Mouse (Mus musculus) embryo, embryonic 10.5 days (tissue): ENCODE measurements around the gene Mxi1.

Source experiments
- DNase-seq: peaks from one replicate; pipeline ENCODE4 v3.0.0-alpha.2; 2015; ENCODE audit warnings: low spot score

The Mxi1 gene

DNA sequence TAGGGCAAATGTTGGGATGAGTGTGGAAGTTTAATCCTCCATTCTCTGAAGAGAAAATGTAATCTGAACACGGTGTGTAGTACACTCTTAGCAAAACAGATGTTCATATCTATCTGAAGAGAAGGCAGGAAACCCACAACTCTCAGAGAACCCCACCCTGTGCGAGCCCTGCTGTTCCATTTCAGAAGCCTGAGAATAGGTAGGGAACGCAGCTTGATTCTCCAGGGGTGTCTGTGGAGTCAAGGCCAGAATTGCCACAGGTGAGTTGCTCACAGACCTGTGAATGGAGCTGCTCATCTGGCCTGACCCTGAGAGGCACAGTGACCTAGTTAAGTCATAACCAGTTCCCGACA is 10.5 kb upstream of the Mxi1 start:
- no peak for DNase-seq

GRCm38 (mm10) chr19:53303382-53303781 is 6.9 kb upstream of the Mxi1 start:
- DNase-seq: no peak

- no peak for DNase-seq
Observed at GRCm38 (mm10) chr19:53305621-53306020, 4.7 kb upstream of the Mxi1 start.

DNA sequence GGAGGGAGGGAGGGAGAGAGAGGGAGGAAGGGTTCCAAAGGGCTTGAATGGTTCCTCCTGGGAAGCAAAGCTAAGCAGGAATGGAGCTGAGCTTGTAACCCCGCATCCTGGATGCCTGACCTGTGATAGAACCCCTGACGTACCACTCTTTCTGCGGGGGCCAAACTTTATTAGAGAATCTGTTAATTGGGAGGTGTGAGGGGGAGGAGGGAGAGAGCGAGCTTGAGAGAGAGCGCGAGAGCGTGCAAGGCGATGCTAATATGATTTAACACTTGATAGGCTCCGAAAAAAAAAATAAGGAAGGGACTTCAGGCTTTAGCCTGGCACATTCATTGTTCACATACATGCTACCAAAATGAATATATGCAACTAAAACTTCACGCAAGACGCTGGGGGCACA is 3.6 kb upstream of the Mxi1 start:
- DNase-seq: no peak

DNA sequence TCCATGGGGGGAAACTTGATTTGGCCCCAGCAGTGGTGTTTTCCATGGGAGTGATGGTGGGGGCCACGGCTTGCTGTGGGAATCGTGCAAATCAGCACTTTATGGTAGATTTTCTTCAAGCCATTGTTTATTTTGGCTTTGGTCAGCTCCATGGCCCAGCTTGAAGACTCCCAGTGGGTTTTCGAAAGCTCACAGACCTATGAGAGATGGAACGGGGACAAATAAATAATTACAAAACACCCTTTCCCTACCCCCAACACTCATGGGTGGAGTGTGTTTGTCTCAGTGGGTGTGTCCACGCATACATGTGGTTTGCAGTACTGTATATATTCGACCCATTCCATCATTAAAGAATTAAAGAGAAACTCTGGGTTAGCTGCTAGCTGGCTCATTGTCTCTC is 3.1 kb upstream of the Mxi1 start:
- no peak for DNase-seq

- no peak for DNase-seq
Observed at GRCm38 (mm10) chr19:53309631-53310030, 687 bp upstream of the Mxi1 start.

GRCm38 (mm10) chr19:53310771-53311523 is 629 bp downstream of the Mxi1 start:
- DNase-seq: peak; percentile 71

GRCm38 (mm10) chr19:53311524-53312335 is 1.4 kb downstream of the Mxi1 start:
- peak; percentile 69 for DNase-seq

GRCm38 (mm10) chr19:53312336-53312871 is 2.1 kb downstream of the Mxi1 start:
- peak; percentile 72 for DNase-seq

- peak; percentile 74 for DNase-seq
Observed at GRCm38 (mm10) chr19:53312951-53313683, 2.8 kb downstream of the Mxi1 start.

DNA sequence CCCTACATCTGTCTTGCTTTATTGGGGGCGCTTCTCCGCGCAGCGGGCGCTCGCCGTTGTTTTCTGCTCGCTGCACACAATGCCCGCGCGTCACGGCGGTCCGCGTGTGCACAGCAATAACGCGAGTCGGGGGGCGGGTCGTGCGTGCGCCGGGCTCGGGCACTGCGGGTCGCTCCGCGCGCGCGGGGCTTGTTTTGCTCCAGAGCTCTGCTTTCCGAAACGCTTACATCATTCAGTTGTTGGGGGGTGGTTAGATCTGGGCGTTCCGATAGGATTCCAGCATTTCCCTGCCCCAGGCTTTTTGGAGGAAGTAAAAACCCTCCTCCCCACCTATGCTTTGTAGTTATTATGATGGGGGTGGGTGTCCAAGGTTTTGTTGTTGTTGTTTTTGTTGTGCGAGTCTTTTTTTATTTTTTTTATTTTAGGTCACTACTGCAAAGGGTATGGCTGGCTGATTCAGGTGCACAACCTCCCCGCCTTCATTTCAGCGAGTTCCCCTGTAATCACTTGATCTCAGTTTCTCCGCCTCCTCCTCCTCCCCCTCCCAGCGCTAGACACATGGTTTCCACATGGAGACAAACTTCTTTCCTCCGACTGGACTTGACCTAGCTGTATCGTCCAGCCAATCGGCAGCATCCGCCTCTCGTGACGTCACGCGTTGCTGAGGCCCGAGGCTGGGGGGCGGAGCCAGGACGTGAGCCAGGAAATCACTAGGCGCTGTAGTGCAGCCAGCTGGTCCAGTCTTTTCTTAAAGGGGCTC is 3.5 kb downstream of the Mxi1 start:
- peak; percentile 99 for DNase-seq

- DNase-seq: no peak
Observed at GRCm38 (mm10) chr19:53314530-53315208, 4.4 kb downstream of the Mxi1 start.

GRCm38 (mm10) chr19:53315209-53315654 is 4.9 kb downstream of the Mxi1 start:
- DNase-seq: no peak

DNA sequence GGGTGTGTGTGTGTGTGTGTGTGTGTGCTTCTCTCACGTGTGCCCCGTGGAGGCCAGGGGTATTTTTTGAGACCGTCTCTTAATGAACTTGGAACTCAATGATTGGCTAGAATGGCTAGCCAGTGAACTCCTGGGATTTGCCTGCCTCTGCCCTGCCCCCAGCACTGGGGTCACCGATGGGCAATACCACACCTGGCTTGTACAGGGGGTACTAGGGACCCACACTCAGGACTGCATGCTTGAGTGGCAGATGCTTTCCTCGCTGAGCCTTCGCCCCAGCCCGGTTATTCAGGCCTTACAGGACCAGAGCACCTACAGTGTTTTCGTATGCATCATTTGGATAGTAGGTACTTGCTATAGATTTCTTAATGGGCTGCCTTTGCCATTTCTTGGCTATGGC is 5.8 kb downstream of the Mxi1 start:
- DNase-seq: no peak

DNA sequence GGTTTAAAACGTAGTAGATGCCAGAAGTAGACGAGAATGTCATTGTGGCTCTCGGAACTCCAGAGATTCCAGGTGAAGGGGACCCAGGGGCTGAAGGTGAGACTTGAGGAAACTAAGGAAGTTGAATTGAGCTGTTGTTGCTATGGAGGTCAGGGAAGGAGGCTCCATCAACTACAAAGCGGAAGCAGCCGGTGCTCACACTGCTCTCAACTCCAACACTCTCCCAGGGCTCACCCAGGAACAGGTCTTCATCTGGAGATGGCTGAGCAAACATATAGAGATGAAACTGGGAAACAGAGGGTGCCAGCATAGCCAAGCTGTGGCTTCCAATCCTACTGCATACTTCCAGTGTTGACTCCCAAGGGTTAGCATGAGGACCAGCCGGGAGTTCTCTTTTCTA is 6.6 kb downstream of the Mxi1 start:
- DNase-seq: no peak

DNA sequence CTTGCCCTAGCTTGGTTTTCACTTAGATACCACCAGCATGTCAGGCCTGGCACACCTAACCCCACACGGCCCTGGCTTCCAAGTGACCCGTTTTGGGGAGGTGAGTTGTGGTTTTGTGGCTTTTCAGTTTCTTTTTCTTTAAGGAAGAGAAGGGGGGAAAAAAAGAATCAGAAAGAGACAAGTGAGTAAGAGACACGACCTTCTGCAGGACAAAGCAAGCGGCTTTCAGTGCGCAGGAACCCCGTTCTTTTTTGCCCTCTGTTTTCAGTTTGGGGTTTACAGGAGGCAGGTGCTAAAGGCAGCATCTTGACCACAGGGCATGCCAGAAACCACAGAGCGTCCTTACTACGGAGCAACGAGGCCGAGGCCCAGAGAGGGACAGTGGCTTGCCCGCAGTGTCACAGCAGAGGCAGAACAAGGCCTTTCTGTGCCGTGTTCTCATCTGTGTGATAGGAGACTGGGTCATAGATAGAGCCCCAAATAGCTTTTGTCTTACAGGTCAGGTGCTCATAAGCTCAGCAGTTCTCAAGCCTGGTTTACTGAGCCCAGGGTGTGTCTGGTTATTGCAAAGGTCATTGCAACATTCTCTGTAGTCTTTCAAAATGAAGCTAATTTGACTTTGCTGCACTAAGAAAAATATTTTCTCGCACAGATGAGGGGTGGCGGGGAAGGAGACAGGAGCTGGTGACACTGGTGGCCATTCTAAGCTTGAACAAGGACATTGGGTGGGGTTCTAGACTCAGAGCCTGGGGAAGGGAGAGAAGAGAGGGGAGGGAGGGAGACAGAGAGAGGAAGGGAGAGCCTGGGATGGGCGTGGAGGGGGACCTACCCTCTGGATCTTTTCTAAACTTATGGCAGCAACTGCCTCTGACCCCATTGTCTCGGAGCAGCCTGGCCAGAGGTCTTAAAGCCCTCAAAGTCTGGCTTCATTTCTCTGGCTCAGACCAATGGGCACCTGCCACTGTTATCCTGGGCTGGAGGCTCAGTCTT is 8.1 kb downstream of the Mxi1 start:
- DNase-seq: no peak

GRCm38 (mm10) chr19:53320264-53321110 is 10.2 kb downstream of the Mxi1 start:
- DNase-seq: no peak

- no peak for DNase-seq
Observed at GRCm38 (mm10) chr19:53321273-53321672, 11.0 kb downstream of the Mxi1 start.
